Mouse (Mus musculus) heart, embryonic 14.5 days (tissue): Measurements from ENCODE around the gene Gm20458. TPM values are rescaled to one million over a fixed set of nuclear protein-coding genes. Genes with fewer than 3 reads are reported as not detected.
A peak's percentile ranks its signal among the peaks of the same experiment; 100 is the strongest.

Source experiments
- ATAC-seq: fragments of 200-750 bp; cut with Nextera tagmentation; 2 replicates; pipeline ENCODE4 v1.8.0; 2017; ENCODE audit warnings: low read depth, moderate TSS enrichment; ENCODE audit not compliant: insufficient number of reproducible peaks, insufficient read depth, low FRiP score
- H3K27ac ChIP-seq, 2 experiments: fragments of 200-500 bp in 1 of 2; fragments of 300-500 bp in 1 of 2; sonication (generic) in 1 of 2; replicated peaks in 1 of 2; 2 replicates each; pipeline ENCODE4 v1.5.1; 2012 to 2014; ENCODE audit warnings: low read depth in 2 of 2, low read length in 2 of 2, control low read depth in 1 of 2, mild to moderate bottlenecking in 1 of 2, mixed read lengths in 1 of 2; ENCODE audit not compliant: control insufficient read depth in 1 of 2, insufficient read depth in 1 of 2
- H3K27me3 ChIP-seq: fragments of 300-500 bp; sonication (generic); 2 replicates; pipeline ENCODE4 v1.6.1; 2014; ENCODE audit warnings: mild to moderate bottlenecking, low read length, control low read depth; ENCODE audit not compliant: control insufficient read depth, insufficient read depth
- H3K36me3 ChIP-seq: fragments of 300-500 bp; sonication (generic); 2 replicates; pipeline ENCODE4 v1.6.1; 2014; ENCODE audit warnings: mild to moderate bottlenecking, control low read depth, low read length, mixed read lengths; ENCODE audit not compliant: control insufficient read depth, insufficient read depth
- H3K4me1 ChIP-seq, 2 experiments: fragments of 200-500 bp in 1 of 2; fragments of 300-500 bp in 1 of 2; sonication (generic) in 1 of 2; 2 replicates each; pipeline ENCODE4 v1.6.1; 2012 to 2014; ENCODE audit warnings: low read length in 2 of 2, control low read depth in 1 of 2, mixed read lengths in 1 of 2; ENCODE audit not compliant: control insufficient read depth in 2 of 2, insufficient read depth in 2 of 2
- H3K4me2 ChIP-seq: fragments of 300-500 bp; sonication (generic); 2 replicates; pipeline ENCODE4 v1.6.1; 2014; ENCODE audit warnings: mild to moderate bottlenecking, low read length
- H3K4me3 ChIP-seq, 2 experiments: fragments of 200-500 bp in 1 of 2; fragments of 300-500 bp in 1 of 2; sonication (generic) in 1 of 2; 2 replicates each; pipeline ENCODE4 v1.5.1; 2012 to 2014; ENCODE audit warnings: low read length in 2 of 2, mild to moderate bottlenecking in 2 of 2, control low read depth in 1 of 2, low read depth in 1 of 2, moderate library complexity in 1 of 2; ENCODE audit not compliant: control insufficient read depth in 1 of 2, insufficient read depth in 1 of 2
- H3K9ac ChIP-seq: fragments of 300-500 bp; sonication (generic); 2 replicates; pipeline ENCODE4 v1.6.1; 2014; ENCODE audit warnings: mild to moderate bottlenecking, low read length
- H3K9me3 ChIP-seq: fragments of 300-500 bp; sonication (generic); 2 replicates; pipeline ENCODE4 v1.6.1; 2016; ENCODE audit warnings: low read length, control low read depth; ENCODE audit not compliant: control insufficient read depth
- WGBS: fragments of 180-500 bp; shearing (Covaris S2); extraction: QIAGEN DNeasy Blood & Tissue Kit; methylation state at CpG from one replicate; pipeline ENCODE4 v1.1.7; 2014; 5-methylcytosine and 5-hydroxymethylcytosine counted together
- polyA plus RNA-seq: library from polyadenylated mRNA; unstranded; fragments of >200 nt; fragmentation: Nextera tagmentation; extraction: Ambion mirVana; gene quantifications from 2 replicates; pipeline ENCODE4 v1.2.1, GENCODE M21; 2014

Gene Gm20458
- polyA plus RNA-seq, 1 experiment from 2014 or later, result 16.3 TPM

DNA sequence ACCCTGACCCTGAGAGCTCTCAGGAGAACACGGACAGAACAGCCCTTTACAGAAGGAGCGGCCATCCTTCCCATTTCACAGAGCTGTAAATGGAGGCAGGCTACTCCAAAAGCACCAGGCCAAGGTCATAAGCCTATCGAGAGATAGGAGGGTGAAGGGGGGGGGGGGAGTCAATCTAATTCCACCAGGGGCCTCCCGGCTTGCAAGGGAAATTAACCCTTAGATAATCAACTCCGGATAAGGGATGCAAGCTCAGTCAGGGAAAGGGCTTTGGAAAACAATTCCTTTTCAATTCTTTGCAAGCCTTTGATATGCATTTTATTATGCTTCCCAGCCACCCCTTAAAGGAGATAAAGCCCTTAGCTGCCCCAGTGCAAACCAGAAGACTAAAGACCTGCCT is 32.3 kb upstream of the Gm20458 start:
- peaks cover 56% of the 10 kb centered on the region for H3K36me3 ChIP-seq

DNA sequence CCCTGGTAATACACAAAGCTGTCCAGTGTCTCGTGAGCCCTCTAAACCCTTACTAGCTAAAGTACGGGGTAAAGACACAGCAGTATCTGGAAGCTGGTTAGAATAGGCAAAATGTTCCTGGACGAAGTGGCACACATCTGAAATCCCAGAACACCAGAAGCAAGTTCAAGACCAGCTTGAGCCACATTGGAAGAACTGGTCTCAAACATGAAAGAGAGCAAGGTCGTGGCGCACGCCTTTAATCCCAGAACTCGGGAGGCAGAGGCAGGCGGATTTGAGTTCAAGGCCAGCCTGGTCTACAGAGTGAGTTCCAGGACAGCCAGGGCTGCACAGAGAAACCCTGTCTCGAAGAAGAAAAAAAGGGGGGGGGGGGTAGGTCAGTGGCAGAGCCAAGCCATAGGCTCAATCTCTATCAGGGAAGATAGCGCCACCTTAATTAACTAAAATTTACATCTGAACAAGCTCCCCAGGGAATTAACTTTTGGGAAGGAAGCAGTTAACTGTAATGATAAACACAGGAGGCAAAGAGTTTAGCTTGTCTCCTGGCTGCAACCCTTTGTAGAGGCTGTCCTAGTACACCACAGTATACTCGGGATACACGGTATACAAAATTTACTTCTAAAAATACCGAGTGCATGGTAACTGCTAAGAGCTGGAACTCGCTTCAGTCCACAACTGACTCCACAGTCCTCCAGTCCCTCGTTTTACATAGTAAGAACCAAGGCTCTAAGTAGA is 30.7 kb upstream of the Gm20458 start:
- Histone ChIP-seq H3K36me3 (peaks cover 44% of the 10 kb centered on the region), H3K9ac (no peak overlapping the region), H3K27ac (no peak overlapping the region), H3K9me3 (no peaks in the 10 kb centered on the region), H3K4me2 (no peak overlapping the region), H3K27me3 (no peaks in the 10 kb centered on the region), H3K4me1 (peaks cover 27 to 33% of the 10 kb centered on the region in 2 experiments), H3K4me3 (no peak overlapping the region)
- 54% methylated on average over 15 of the region's 15 CpGs for WGBS
- no peak for ATAC-seq

More for the DNA sequence above, 32.3 kb upstream of the Gm20458 start:
- no peaks in the 10 kb centered on the region for H3K27me3 ChIP-seq
- H3K4me2 ChIP-seq, result no peak overlapping the region
- no peak overlapping the region for H3K4me3 ChIP-seq
- H3K9ac ChIP-seq, result no peak overlapping the region
- no peaks in the 10 kb centered on the region for H3K9me3 ChIP-seq
- peaks cover 27 to 31% of the 10 kb centered on the region in 2 experiments for H3K4me1 ChIP-seq
- 37% methylated on average over 5 of the region's 5 CpGs for WGBS
- no peak overlapping the region for H3K27ac ChIP-seq
- ATAC-seq, result no peak

DNA sequence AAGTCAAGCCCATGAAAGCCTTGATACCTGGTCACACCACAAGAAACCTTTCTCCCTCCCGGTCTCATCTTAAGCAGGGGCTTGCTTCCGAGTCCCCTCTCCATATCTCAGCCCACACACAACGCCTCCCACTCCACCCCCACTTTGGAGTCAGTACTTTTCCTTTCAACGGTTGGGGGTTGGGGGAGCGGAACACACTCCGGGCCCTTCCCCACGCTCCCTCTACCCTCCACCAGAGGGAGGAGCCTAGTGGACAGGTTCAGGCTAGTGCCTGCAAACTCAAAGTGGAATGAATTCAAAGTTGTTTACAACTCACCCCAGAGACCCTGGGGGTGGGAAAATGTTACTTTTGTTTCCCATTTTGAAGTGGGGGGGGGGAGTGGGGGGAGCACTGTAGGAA is 30.1 kb upstream of the Gm20458 start:
- no peaks in the 10 kb centered on the region for H3K27me3 ChIP-seq
- no peak overlapping the region for H3K9ac ChIP-seq
- no peak for ATAC-seq
- 10% methylated on average over 7 of the region's 7 CpGs for WGBS
- H3K36me3 ChIP-seq, result peaks cover 40% of the 10 kb centered on the region
- no peak overlapping the region for H3K27ac ChIP-seq
- H3K9me3 ChIP-seq, result no peaks in the 10 kb centered on the region
- H3K4me2 ChIP-seq, result no peak overlapping the region
- no peak overlapping the region for H3K4me3 ChIP-seq
- peaks cover 32 to 38% of the 10 kb centered on the region in 2 experiments for H3K4me1 ChIP-seq

DNA sequence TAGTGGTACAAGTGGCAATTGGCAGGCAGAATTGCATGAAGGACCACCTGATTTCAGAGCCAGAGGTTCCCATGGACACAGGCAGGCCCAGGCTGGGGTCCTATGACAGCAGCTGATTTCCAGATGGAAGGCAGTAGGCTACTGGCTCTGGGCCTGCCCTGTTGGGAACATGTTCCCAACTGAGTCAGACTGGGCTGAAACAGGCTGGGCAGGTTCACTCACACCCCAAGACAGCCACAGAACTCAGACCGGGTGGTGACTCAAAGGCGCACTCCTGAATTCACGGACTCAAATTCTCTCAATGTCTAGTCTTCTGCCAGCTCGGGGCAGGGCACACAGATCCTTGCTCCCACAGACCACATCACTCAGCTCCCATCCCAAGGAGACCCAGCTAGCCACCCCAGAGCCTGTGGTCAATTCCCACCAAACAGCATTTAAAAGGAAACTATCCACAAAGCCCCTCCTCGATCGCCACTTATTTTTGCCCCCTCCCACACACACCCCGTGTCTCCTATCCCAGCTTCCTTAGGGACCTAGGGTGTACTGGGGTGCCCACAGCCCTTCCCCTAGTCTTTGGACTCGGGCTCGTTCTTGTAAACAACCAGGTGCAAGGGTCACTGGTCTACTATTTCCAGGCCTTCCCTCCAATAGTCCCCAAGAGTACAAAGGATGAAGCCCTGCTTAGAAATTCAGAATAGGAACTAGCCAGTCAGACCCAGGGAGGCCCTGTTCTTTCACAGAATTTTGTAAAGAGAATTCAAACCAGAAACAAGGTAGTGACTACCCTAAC is 28.9 kb upstream of the Gm20458 start:
- Histone ChIP-seq H3K4me2 (peak overlapping the region; percentile 46), H3K9ac (peak overlapping the region; percentile 60), H3K9me3 (no peaks in the 10 kb centered on the region), H3K4me1 (peaks cover 42 to 50% of the 10 kb centered on the region in 2 experiments), H3K4me3 (no peak overlapping the region), H3K27me3 (no peaks in the 10 kb centered on the region), H3K36me3 (peaks cover 29% of the 10 kb centered on the region), H3K27ac (peak overlapping the region in 1 of 2 experiments; percentile 73; a peak in 2 of 4 replicates)
- WGBS, result 71% methylated on average over 9 of the region's 9 CpGs
- ATAC-seq, result no peak

DNA sequence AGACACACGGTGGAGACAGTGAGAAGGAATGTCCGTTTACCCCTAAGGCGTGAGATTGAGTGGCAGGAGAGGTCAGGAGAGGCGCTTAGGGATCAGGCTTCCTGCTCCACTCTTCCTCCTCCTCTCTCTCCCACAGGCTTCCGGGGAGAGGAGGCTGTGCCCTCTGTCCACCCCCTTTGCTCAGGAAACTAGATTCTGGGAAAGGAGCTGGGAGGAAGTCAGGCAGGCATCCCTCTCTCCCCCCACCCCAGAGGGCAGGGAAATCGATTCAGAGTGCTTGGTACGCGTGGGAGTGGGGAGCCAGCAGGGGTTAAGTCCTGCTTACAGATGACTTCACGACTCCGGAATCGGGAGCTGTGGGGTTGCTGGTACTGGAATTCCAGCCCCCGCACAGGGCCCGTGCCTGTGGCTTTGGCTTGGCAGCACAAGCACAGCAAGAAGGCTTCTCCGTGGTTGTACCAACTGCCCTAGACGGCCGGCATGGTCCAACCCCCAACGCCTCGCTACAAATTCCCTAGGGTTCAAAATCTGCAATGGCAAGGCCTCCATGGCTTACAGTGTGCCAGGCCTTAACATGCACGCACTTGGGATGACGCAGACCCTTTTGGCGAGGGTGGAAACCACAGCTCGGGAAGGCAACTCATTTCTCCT is 28.1 kb upstream of the Gm20458 start:
- H3K4me3 ChIP-seq, result no peak overlapping the region
- H3K27me3 ChIP-seq, result no peaks in the 10 kb centered on the region
- H3K4me1 ChIP-seq, result peaks cover 45 to 58% of the 10 kb centered on the region in 2 experiments
- peak overlapping the region; percentile 62 to 73 for H3K27ac ChIP-seq
- peak overlapping the region; percentile 60 for H3K9ac ChIP-seq
- no peaks in the 10 kb centered on the region for H3K9me3 ChIP-seq
- ATAC-seq, result 0 out of 2 replicates have a peak, but pooled peaks have one; percentile 17
- WGBS, result 17% methylated on average over 22 of the region's 22 CpGs
- peak overlapping the region; percentile 46 for H3K4me2 ChIP-seq
- H3K36me3 ChIP-seq, result peaks cover 24% of the 10 kb centered on the region

DNA sequence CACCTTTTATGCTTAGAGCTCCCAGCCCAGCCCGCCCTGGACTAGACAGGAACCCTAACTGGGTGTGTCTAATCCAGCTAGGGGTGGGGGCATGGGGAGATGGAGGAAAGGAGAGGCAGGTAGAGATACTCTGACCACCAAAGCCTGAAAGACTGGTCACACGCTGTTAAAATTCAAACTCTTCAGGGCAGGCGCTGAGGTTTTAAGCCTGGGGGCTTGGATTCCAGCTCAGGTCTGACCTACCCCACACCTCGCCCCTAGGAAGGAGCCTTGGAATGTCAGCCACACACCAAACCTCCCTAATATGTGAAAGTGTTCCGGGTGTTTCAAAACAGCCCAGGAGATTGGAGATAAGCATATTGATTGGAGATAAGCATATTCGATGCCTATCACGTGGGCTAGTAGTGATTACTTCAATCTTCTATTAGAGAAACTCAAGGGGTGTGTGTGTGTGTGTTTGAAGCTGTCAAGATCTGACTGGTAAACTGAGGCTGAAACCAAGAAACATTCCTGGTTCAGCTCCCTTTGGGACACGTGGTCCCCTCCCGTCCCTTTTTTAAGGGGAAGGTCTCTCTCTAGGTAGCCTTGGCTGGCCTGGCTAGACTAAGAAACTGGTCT is 27.4 kb upstream of the Gm20458 start:
- Histone ChIP-seq H3K4me2 (peak overlapping the region; percentile 46; the same call in 1 of the 2 replicates), H3K36me3 (peaks cover 16% of the 10 kb centered on the region), H3K27me3 (no peaks in the 10 kb centered on the region), H3K27ac (peak overlapping the region; percentile 62 to 73), H3K4me1 (peaks cover 46 to 61% of the 10 kb centered on the region in 2 experiments), H3K9ac (0 out of 2 replicates have a peak overlapping the region, but pooled peaks have one; percentile 60), H3K4me3 (no peak overlapping the region), H3K9me3 (no peaks in the 10 kb centered on the region)
- ATAC-seq, result no peak
- 81% methylated on average over 9 of the region's 9 CpGs for WGBS

GRCm38 (mm10) chr2:164434681-164435080 is 26.1 kb upstream of the Gm20458 start:
- Histone ChIP-seq H3K27ac (no peak overlapping the region), H3K9ac (no peak overlapping the region), H3K9me3 (no peaks in the 10 kb centered on the region), H3K4me2 (no peak overlapping the region), H3K4me1 (peaks cover 52 to 74% of the 10 kb centered on the region in 2 experiments), H3K4me3 (no peak overlapping the region), H3K27me3 (no peaks in the 10 kb centered on the region), H3K36me3 (peaks cover 4% of the 10 kb centered on the region; the same call in 1 of the 2 replicates)
- 70% methylated on average over 3 of the region's 3 CpGs for WGBS
- no peak for ATAC-seq
